Mouse (Mus musculus) spleen, postnatal 4 days (tissue): ENCODE results near the gene Adgre4.
A peak's percentile ranks its signal among the peaks of the same experiment; 100 is the strongest.
"Not testable (repeated sequence)": the region's sequence is repeated elsewhere in the genome, so short reads cannot be mapped to it uniquely, and the experiment has no call there.

Experiments used
- DNase-seq, 2 experiments: peaks; one replicate each; pipeline ENCODE4 v3.0.0; 2022; ENCODE audit warnings: low spot score in 2 of 2

The Adgre4 gene

GRCm38 (mm10) chr17:55749786-55750185 lies at the start of gene Adgre4:
Adgre4 (plus strand) TSS chr17:55749984.
- DNase-seq: no peak

GRCm38 (mm10) chr17:55702161-55702820 lies 47.5 kb upstream of the Adgre4 start:
- peak; percentile 74 to 89 for DNase-seq

GRCm38 (mm10) chr17:55702865-55703264 lies 46.9 kb upstream of the Adgre4 start:
- DNase-seq: no peak

GRCm38 (mm10) chr17:55711984-55712811 lies 37.6 kb upstream of the Adgre4 start, which contains the start of gene Pot1b:
Pot1b (minus strand) TSS chr17:55712628.
- peak; percentile 94 to 97 for DNase-seq

GRCm38 (mm10) chr17:55721270-55721669 lies 28.5 kb upstream of the Adgre4 start:
- no peak for DNase-seq

DNA sequence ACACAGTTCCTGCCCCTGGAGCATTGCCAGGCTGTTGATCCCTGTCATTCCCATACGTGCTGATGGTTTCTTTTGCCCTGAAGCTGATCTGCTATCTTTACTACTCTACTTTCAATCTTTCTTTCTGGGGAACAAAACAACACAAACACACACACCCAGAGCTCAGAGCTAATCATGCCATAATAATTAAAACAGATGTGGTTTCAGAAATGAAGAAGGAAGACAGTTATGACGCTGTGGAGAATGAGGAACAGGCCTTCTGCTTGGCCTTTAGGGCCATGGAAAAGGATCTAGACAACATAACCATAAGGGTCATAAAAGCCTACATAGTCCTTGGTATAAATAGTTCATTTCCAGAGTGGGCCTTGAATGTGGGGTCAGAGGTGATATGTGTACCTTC lies 27.5 kb upstream of the Adgre4 start:
- no peak for DNase-seq

DNA sequence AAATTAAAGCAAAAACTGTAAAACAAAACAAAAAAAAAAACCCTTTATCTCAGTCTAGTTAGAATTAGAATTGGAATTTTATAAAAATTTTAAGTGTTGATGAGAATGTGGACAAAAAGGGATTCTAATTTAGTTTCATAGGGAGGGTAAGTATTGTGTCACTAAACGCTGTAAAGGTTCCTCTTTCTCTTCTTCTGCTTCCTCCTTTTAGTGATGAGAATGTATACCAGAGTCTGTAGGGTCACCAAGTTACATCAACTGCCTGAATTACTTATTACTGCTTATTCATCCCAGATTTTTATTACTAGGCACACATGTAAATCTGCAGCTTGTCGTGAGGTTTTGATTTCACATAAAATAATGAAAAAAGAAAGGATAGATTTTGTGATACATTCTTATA lies 23.6 kb upstream of the Adgre4 start:
- DNase-seq: no peak

DNA sequence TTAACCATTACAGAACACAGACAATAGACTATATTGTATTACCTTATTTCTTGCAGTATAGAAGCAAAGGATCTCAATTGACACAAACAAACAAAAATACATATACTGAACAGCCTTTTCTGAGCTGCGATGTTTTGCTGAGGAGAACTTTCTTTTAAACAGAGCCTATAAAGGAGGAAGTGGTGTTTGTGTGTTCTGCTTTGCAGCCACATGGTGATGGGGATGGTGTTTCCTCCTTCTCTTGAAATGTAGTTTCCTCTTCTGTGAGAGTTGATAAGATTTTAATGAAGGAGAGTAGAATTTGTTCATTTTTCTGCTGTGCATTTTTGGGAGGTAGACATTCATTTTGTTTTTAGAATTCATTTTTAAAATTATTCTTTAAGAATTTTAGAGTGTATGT lies 13.1 kb upstream of the Adgre4 start:
- DNase-seq: no peak

DNA sequence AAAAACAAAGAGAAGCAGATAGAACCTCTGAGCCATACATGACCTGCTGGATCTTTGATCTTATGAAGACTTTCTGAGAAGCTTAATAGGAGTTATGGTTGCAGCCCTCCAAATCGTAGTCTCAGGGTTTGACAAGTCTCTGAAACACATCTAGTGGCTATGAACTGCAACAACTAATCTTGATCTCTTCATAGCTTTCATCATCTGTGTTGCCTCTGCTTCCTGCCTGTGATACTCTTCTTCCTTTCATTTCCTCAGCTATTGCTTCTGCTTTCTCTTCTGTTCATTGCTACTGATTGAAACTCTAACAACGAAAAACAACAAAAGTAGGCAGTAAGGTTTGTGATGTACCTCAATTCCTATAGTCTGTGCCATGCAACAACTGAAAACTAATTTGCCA lies 1.4 kb downstream of the Adgre4 start:
- DNase-seq: no peak

DNA sequence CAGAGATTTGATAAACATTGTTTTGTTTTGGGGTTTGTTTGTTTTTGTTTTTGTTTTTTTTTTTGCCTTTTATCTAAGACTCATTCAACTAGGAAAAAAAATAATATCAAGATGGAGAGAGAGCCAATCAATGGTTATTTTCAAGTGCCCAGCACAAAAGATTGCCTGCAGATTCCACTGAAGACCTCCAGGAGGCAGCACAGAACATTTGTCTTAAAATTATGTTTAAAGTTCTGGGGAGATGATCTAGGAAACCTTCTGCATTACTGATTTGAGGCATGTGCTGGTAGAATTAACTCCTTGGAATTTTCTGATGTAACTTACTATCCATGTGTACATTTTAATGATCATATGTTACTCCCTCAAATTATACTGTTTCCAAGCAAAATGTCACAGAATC lies 63.9 kb downstream of the Adgre4 start:
- no peak for DNase-seq

DNA sequence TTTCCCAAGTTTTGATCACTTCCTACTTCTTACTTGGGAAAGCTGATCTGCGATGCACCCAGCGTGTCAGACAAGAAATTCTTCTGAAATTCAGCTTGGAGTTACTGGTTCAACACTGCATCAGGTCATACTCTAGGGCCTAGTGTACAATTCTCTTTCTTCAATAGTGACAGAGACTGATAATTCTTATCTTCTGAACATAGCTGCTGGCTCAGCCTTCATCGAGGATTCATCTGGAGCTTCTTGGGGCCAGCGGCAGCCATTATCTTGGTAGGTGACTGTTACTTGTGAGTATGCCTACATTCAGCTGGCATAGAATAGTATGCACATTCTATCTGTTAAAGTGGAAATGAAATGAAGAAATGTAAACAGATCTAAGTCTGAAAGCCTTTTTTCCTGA lies 67.1 kb downstream of the Adgre4 start:
- no peak for DNase-seq

DNA sequence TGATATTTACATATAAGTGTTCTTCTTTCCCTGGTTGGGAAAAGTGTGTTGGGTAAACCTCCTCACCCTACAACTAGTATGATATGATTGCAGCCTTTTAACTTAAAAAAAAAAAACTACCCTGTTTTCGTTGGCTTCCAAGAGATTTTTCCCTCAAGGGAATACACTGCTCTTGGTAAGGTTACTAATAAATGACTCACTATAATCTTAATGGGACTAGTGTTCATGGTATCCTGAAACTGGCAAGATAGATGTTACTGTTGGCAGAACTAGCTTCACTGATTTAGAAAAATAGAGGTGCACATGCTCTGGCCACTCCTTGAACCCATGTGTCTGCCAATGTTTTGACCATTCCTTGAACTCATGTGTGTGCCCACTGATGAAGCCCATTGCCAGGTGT lies 71.8 kb downstream of the Adgre4 start:
- DNase-seq: no peak

GRCm38 (mm10) chr17:55843067-55843466 lies 93.3 kb downstream of the Adgre4 start:
- DNase-seq: no peak

- DNase-seq: no peak
Observed at GRCm38 (mm10) chr17:55877184-55877583, 127.4 kb downstream of the Adgre4 start.

DNA sequence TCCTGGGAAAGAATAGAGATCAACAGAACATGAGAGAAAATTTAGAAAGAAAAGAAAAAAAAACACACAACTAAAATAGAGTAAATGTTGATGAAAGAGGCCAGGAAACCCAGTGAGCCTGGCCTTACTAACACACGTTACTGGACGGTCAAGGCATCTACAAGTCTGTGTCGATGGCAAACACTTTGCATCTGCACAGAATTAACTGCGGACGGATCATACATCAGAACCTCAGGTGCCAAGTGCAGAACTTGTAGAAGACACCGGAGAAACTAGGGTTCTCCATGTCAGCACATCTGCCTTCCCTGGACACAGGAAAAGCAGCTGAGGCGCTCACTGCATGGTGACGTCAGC lies 128.5 kb downstream of the Adgre4 start:
- DNase-seq: not testable (repeated sequence)

DNA sequence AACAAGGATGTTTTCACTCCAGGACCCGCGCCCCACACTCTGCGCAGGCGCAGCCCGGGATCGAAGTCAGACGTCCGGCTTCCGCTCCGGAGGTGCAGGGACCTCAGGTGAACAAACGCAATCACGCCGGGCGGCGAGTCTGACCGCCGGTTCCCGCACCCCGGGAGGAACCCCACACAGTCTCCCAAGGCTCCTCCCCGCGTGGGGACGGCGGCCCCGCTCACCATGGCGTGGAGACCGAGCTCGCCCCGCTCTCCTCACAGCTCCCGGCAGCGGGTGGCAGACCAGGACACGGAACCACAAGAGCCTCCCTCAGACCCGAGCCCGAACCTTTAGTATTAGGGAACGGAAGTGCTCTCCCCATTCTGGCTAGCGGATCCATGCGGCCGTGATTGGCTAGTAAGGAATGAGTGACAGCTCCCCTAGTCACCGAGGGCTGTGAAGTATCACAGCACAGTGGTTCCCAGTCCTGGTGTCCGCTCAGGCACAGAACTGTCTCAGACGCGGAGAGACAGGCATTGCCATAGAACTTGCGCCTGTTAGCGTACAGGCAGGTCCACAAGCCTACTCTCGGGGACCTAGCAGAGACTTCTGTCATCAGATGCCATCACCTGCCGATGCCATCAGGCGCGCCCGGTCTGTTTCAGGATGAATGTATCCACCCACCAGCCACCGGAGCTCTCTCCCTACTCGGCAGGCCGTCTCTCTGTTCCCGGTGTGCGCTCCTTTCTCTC lies 129.0 kb downstream of the Adgre4 start, which contains the start of gene Zfp119a:
Gene Zfp119a, minus strand, starts transcription at position 295 of the 734 bp plus-strand sequence.
- DNase-seq: peak; percentile 55 to 80

GRCm38 (mm10) chr17:55883631-55884030 lies 133.8 kb downstream of the Adgre4 start:
- no peak for DNase-seq

- DNase-seq: no peak
Observed at GRCm38 (mm10) chr17:55884912-55885311, 135.1 kb downstream of the Adgre4 start.

DNA sequence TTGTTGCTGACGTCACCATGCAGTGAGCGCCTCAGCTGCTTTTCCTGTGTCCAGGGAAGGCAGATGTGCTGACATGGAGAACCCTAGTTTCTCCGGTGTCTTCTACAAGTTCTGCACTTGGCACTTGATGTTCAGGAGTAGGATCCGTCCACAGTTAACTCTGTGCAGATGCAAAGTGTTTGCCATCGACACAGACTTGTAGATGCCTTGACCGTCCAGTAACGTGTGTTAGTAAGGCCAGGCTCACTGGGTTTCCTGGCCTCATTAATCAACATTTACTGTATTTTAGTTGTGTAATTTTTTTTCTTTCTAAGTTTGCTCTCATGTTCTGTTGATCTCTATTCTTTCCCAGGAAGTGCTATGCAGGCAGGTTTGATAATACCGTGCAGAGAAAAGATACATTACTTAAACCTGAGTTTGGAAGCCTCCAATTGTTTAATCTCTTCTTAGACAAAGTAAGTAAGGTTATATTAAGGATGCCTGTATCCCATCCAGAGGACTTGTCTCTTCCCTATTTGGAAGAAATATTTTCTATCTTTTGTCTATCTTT lies 142.7 kb downstream of the Adgre4 start:
- DNase-seq: not testable (repeated sequence)

DNA sequence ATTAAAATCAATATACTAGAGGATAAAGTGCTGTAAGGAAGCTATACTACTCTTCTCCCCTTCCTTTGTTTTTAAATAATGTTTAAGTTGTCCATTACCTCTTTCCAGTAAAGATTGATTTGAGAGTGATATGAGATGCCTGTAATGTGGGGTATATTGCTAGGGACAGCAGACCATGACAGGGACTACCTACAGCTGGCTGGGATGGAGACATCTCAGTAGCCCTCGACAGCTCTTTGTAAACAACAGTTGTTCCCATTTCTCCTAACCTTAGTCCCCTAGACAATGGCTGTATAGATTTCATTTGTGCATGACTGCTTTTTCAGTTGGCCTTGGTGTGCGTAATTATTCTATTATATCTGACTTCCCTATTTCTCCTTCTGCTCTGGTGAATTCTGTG lies 153.3 kb downstream of the Adgre4 start:
- no peak for DNase-seq
